Mouse (Mus musculus): ENCODE measurements around the gene Eri2. TPM values are rescaled to one million over a fixed set of nuclear protein-coding genes. Genes with fewer than 3 reads are reported as not detected.
A peak's percentile ranks its signal among the peaks of the same experiment; 100 is the strongest.
"Not testable (repeated sequence)": the region's sequence is repeated elsewhere in the genome, so short reads cannot be mapped to it uniquely, and the experiment has no call there.

Gene Eri2
- total RNA-seq, 1 experiment = 14.3 TPM

- Histone ChIP-seq H3K27ac (ENCODE audit: insufficient read depth, low read depth, low read length, poor library complexity, severe bottlenecking) (no peak overlapping the region), H3K9ac (ENCODE audit: insufficient read depth, low read depth, low read length, poor library complexity, severe bottlenecking) (no peak overlapping the region), H3K4me3 (ENCODE audit: insufficient read depth in 1 of 2, low read depth in 1 of 2, low read length in 2 of 2, poor library complexity in 1 of 2, severe bottlenecking in 1 of 2) (no peak overlapping the region), H3K36me3 (ENCODE audit: control insufficient read depth, insufficient read depth, low read length, poor library complexity, severe bottlenecking) (no peaks in the 10 kb centered on the region), H3K4me1 (ENCODE audit: control insufficient read depth in 2 of 2, insufficient read depth in 2 of 2, low read length in 2 of 2, poor library complexity in 1 of 2) (no peaks in the 10 kb centered on the region), H3K9me3 (ENCODE audit: control insufficient read depth, insufficient read depth, low read depth, low read length) (no peaks in the 10 kb centered on the region)
- no peak for DNase-seq (ENCODE audit: low read depth, low spot score)
- TF ChIP-seq ZNF384 (IDR thresholded peaks at IDR 0.05; ENCODE audit: low read depth, low read length) (no peak), CHD2 (IDR thresholded peaks at IDR 0.05; ENCODE audit: low read depth, low read length) (no peak), HCFC1 (IDR thresholded peaks at IDR 0.05; ENCODE audit: borderline replicate concordance, insufficient read depth, low read length) (no peak), ZC3H11A (IDR thresholded peaks at IDR 0.05; ENCODE audit: borderline replicate concordance, low read depth, low read length) (no peak), MAFK (IDR thresholded peaks at IDR 0.05; ENCODE audit: insufficient read depth, low read depth, low read length) (no peak)
- in situ Hi-C loops (cut with MboI; ENCODE audit: low sequenced_read_pairs in 2 of 2, unreplicated experiment in 2 of 2) = no loop called here
Observed at GRCm38 (mm10) chr7:119749942-119750341, 43.9 kb downstream of the Eri2 start.

- TF ChIP-seq ZC3H11A (IDR thresholded peaks at IDR 0.05; ENCODE audit: borderline replicate concordance, low read depth, low read length) (no peak), HCFC1 (IDR thresholded peaks at IDR 0.05; ENCODE audit: borderline replicate concordance, insufficient read depth, low read length) (no peak), ZNF384 (IDR thresholded peaks at IDR 0.05; ENCODE audit: low read depth, low read length) (no peak), MAFK (IDR thresholded peaks at IDR 0.05; ENCODE audit: insufficient read depth, low read depth, low read length) (no peak), CHD2 (IDR thresholded peaks at IDR 0.05; ENCODE audit: low read depth, low read length) (no peak)
- DNase-seq (ENCODE audit: low read depth, low spot score) = no peak
- no peak overlapping the region for H3K27ac ChIP-seq (ENCODE audit: insufficient read depth, low read depth, low read length, poor library complexity, severe bottlenecking)
- H3K36me3 ChIP-seq (ENCODE audit: control insufficient read depth, insufficient read depth, low read length, poor library complexity, severe bottlenecking) = no peaks in the 10 kb centered on the region
- no peak overlapping the region for H3K9ac ChIP-seq (ENCODE audit: insufficient read depth, low read depth, low read length, poor library complexity, severe bottlenecking)
- in situ Hi-C loops (cut with MboI; ENCODE audit: low sequenced_read_pairs in 2 of 2, unreplicated experiment in 2 of 2) = no loop called here
- no peaks in the 10 kb centered on the region for H3K9me3 ChIP-seq (ENCODE audit: control insufficient read depth, insufficient read depth, low read depth, low read length)
- no peaks in the 10 kb centered on the region for H3K4me1 ChIP-seq (ENCODE audit: control insufficient read depth in 2 of 2, insufficient read depth in 2 of 2, low read length in 2 of 2, poor library complexity in 1 of 2)
- no peak overlapping the region for H3K4me3 ChIP-seq (ENCODE audit: insufficient read depth in 1 of 2, low read depth in 1 of 2, low read length in 2 of 2, poor library complexity in 1 of 2, severe bottlenecking in 1 of 2)
Observed at GRCm38 (mm10) chr7:119748761-119749160, 45.1 kb downstream of the Eri2 start.

- Histone ChIP-seq H3K4me1 (ENCODE audit: control insufficient read depth in 2 of 2, insufficient read depth in 2 of 2, low read length in 2 of 2, poor library complexity in 1 of 2) (no peaks in the 10 kb centered on the region), H3K9ac (ENCODE audit: insufficient read depth, low read depth, low read length, poor library complexity, severe bottlenecking) (no peak overlapping the region), H3K9me3 (ENCODE audit: control insufficient read depth, insufficient read depth, low read depth, low read length) (no peaks in the 10 kb centered on the region), H3K4me3 (ENCODE audit: insufficient read depth in 1 of 2, low read depth in 1 of 2, low read length in 2 of 2, poor library complexity in 1 of 2, severe bottlenecking in 1 of 2) (no peak overlapping the region), H3K36me3 (ENCODE audit: control insufficient read depth, insufficient read depth, low read length, poor library complexity, severe bottlenecking) (no peaks in the 10 kb centered on the region), H3K27ac (ENCODE audit: insufficient read depth, low read depth, low read length, poor library complexity, severe bottlenecking) (no peak overlapping the region)
- TF ChIP-seq HCFC1 (IDR thresholded peaks at IDR 0.05; ENCODE audit: borderline replicate concordance, insufficient read depth, low read length) (no peak), ZC3H11A (IDR thresholded peaks at IDR 0.05; ENCODE audit: borderline replicate concordance, low read depth, low read length) (no peak), ZNF384 (IDR thresholded peaks at IDR 0.05; ENCODE audit: low read depth, low read length) (no peak), MAFK (IDR thresholded peaks at IDR 0.05; ENCODE audit: insufficient read depth, low read depth, low read length) (no peak), CHD2 (IDR thresholded peaks at IDR 0.05; ENCODE audit: low read depth, low read length) (no peak)
- DNase-seq (ENCODE audit: low read depth, low spot score) = no peak
- in situ Hi-C loops (cut with MboI; ENCODE audit: low sequenced_read_pairs in 2 of 2, unreplicated experiment in 2 of 2) = no loop called here
Observed at GRCm38 (mm10) chr7:119745869-119746268, 48.0 kb downstream of the Eri2 start.

GRCm38 (mm10) chr7:119744321-119744720 is 49.5 kb downstream of the Eri2 start:
- Histone ChIP-seq H3K36me3 (ENCODE audit: control insufficient read depth, insufficient read depth, low read length, poor library complexity, severe bottlenecking) (no peaks in the 10 kb centered on the region), H3K27ac (ENCODE audit: insufficient read depth, low read depth, low read length, poor library complexity, severe bottlenecking) (no peak overlapping the region), H3K9me3 (ENCODE audit: control insufficient read depth, insufficient read depth, low read depth, low read length) (no peaks in the 10 kb centered on the region), H3K9ac (ENCODE audit: insufficient read depth, low read depth, low read length, poor library complexity, severe bottlenecking) (peak overlapping the region; percentile 69; the same call in 1 of the 2 replicates), H3K4me3 (ENCODE audit: insufficient read depth in 1 of 2, low read depth in 1 of 2, low read length in 2 of 2, poor library complexity in 1 of 2, severe bottlenecking in 1 of 2) (peak overlapping the region; percentile 28 to 40; a peak in 3 of 4 replicates), H3K4me1 (ENCODE audit: control insufficient read depth in 2 of 2, insufficient read depth in 2 of 2, low read length in 2 of 2, poor library complexity in 1 of 2) (no peaks in the 10 kb centered on the region)
- DNase-seq (ENCODE audit: low read depth, low spot score) = no peak
- TF ChIP-seq MAFK (IDR thresholded peaks at IDR 0.05; ENCODE audit: insufficient read depth, low read depth, low read length) (peak; percentile 78), HCFC1 (IDR thresholded peaks at IDR 0.05; ENCODE audit: borderline replicate concordance, insufficient read depth, low read length) (no peak), ZC3H11A (IDR thresholded peaks at IDR 0.05; ENCODE audit: borderline replicate concordance, low read depth, low read length) (no peak), ZNF384 (IDR thresholded peaks at IDR 0.05; ENCODE audit: low read depth, low read length) (no peak)
- in situ Hi-C loops (cut with MboI; ENCODE audit: low sequenced_read_pairs in 2 of 2, unreplicated experiment in 2 of 2) = no loop called here

DNA sequence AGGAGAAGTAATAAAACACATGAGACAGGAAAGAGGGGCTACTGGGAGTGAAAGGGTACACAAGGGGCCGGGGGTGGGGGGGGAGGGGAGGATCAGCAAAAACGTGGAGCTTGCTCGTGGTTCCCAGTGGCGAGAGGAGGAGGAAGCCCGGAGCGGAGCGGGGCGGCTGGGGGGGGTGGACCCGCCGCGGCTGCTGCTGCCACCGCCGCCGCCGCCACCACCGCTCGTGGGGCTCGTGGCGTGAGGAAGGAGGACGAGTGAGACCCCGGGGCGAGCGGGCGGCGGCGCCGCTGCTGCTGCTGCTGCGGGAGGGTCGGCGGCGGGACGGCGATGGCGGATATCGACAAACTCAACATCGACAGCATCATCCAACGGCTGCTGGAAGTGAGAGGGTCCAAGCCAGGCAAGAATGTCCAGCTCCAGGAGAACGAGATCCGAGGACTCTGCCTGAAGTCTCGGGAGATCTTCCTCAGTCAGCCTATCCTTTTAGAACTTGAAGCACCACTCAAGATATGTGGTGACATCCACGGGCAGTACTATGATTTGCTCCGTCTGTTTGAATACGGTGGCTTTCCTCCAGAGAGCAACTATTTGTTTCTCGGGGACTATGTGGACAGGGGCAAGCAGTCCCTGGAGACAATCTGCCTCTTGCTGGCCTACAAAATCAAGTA is 53.9 kb downstream of the Eri2 start:
- H3K36me3 ChIP-seq (ENCODE audit: control insufficient read depth, insufficient read depth, low read length, poor library complexity, severe bottlenecking); in situ Hi-C loops (cut with MboI; ENCODE audit: low sequenced_read_pairs in 2 of 2, unreplicated experiment in 2 of 2); H3K4me1 ChIP-seq (ENCODE audit: control insufficient read depth in 2 of 2, insufficient read depth in 2 of 2, low read length in 2 of 2, poor library complexity in 1 of 2); H3K9me3 ChIP-seq (ENCODE audit: control insufficient read depth, insufficient read depth, low read depth, low read length); H3K9ac ChIP-seq (ENCODE audit: insufficient read depth, low read depth, low read length, poor library complexity, severe bottlenecking); H3K27ac ChIP-seq (ENCODE audit: insufficient read depth, low read depth, low read length, poor library complexity, severe bottlenecking); H3K4me3 ChIP-seq (ENCODE audit: insufficient read depth in 1 of 2, low read depth in 1 of 2, low read length in 2 of 2, poor library complexity in 1 of 2, severe bottlenecking in 1 of 2); DNase-seq (ENCODE audit: low read depth, low spot score): not testable (repeated sequence)

All from ES-E14 (cell line).